Mouse (Mus musculus): ENCODE data around the gene Srsf3. TPM values are rescaled to one million over a fixed set of nuclear protein-coding genes. Genes with fewer than 3 reads are reported as not detected.
A peak's percentile ranks its signal among the peaks of the same experiment; 100 is the strongest.

Gene Srsf3
- polyA plus RNA-seq, 1 experiment from 2014 or later = 832 TPM

DNA sequence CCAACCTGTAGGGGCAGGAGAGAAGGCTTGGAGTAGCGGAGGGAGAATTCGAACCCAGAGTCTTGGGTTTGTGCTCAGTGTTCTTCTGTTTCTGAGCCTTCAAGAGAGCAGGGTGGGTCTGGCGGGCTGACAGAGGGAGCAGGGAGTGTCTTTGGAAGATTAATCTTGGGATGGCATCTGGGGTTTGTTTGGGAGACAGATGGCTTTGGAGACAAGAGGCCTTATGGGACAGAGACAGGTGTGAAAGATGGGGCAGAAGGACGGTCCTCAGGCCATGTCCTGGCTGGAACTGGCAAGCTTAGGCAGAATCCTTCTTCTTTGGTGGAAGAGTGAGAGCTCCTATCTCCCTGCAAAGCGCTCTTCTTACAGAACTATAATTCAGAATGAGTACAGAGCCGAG lies 20.6 kb downstream of the Srsf3 start:
- no peaks in the 10 kb centered on the region for H3K9me3 ChIP-seq (replicated peaks)
- no peaks in the 10 kb centered on the region for H3K27me3 ChIP-seq (ENCODE audit: low read depth, poor library complexity, severe bottlenecking)
- peaks cover 48% of the 10 kb centered on the region for H3K4me1 ChIP-seq
- no peak overlapping the region for H3K27ac ChIP-seq
- H3K4me3 ChIP-seq = no peak overlapping the region
- peaks cover 7% of the 10 kb centered on the region for H3K36me3 ChIP-seq
- 78% methylated on average over 6 of the region's 6 CpGs for WGBS
- DNase-seq (ENCODE audit: low spot score) = no peak

DNA sequence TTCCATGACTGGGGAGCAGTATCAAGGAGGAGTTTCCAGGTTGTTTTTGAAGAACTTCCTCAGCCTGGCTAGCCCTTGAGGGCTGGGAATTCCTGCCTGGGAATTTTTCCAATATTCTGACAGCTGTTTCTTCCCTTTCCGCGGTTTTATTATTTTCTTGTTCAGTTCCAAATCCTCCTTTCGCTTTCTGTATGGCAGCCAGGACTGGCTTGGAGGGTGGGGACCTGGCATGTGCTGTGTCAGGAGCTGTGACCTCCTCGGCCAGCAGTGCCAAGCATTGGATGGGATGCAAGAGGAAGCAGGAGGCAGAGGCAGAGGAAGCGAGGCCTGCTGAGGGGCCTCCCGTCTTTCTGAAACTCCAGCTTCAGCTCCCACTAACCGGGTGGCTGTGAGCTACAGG lies 21.4 kb downstream of the Srsf3 start:
- H3K27ac ChIP-seq = no peak overlapping the region
- H3K9me3 ChIP-seq (replicated peaks) = no peaks in the 10 kb centered on the region
- no peak overlapping the region for H3K4me3 ChIP-seq
- WGBS = 84% methylated on average over 7 of the region's 7 CpGs
- no peaks in the 10 kb centered on the region for H3K27me3 ChIP-seq (ENCODE audit: low read depth, poor library complexity, severe bottlenecking)
- DNase-seq (ENCODE audit: low spot score) = no peak
- H3K4me1 ChIP-seq = peaks cover 53% of the 10 kb centered on the region
- H3K36me3 ChIP-seq = peaks cover 5% of the 10 kb centered on the region; the same call in 1 of the 2 replicates

- no peak overlapping the region for H3K27ac ChIP-seq
- peaks cover 53% of the 10 kb centered on the region for H3K4me1 ChIP-seq
- no peak overlapping the region for H3K4me3 ChIP-seq
- no peak for DNase-seq (ENCODE audit: low spot score)
- no peaks in the 10 kb centered on the region for H3K27me3 ChIP-seq (ENCODE audit: low read depth, poor library complexity, severe bottlenecking)
- peaks cover 5% of the 10 kb centered on the region; the same call in 1 of the 2 replicates for H3K36me3 ChIP-seq
- 81% methylated on average over 6 of the region's 6 CpGs for WGBS
- no peaks in the 10 kb centered on the region for H3K9me3 ChIP-seq (replicated peaks)
These were observed 22.0 kb downstream of the Srsf3 start for GRCm38 (mm10) chr17:29054429-29054828.

DNA sequence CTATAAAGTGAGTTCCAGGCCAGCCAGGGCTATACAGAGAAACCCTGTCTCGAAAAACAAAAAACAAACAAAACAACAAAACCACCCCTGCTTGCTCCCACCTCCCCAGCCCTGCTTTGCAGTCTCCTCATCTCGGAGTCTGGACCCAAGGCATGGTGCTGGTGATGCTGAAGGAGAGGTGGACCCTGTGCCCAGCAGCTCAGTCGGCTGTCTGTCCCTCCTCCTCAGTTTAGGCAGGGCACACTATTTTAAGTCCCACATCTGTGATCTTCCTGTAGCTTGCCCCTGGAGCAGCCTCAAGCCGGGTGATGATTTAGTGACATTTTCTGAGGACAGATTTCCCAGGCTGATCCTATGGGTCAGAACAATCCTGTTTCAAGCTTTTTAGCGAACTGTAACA lies 23.2 kb downstream of the Srsf3 start:
- peak overlapping the region; percentile 42; the same call in 1 of the 2 replicates for H3K27ac ChIP-seq
- no peak overlapping the region for H3K4me3 ChIP-seq
- H3K36me3 ChIP-seq = peaks cover 5% of the 10 kb centered on the region; the same call in 1 of the 2 replicates
- H3K27me3 ChIP-seq (ENCODE audit: low read depth, poor library complexity, severe bottlenecking) = no peaks in the 10 kb centered on the region
- H3K4me1 ChIP-seq = peaks cover 45% of the 10 kb centered on the region
- no peak for DNase-seq (ENCODE audit: low spot score)
- 59% methylated on average over 5 of the region's 5 CpGs for WGBS
- H3K9me3 ChIP-seq (replicated peaks) = no peaks in the 10 kb centered on the region

- Histone ChIP-seq H3K27ac (peak overlapping the region; percentile 66; the same call in 1 of the 2 replicates), H3K4me1 (peaks cover 39% of the 10 kb centered on the region), H3K9me3 (replicated peaks) (no peaks in the 10 kb centered on the region), H3K4me3 (no peak overlapping the region), H3K27me3 (ENCODE audit: low read depth, poor library complexity, severe bottlenecking) (no peaks in the 10 kb centered on the region), H3K36me3 (peaks cover 5% of the 10 kb centered on the region; the same call in 1 of the 2 replicates)
- no peak for DNase-seq (ENCODE audit: low spot score)
- 16% methylated on average over 7 of the region's 7 CpGs for WGBS
These were observed 23.8 kb downstream of the Srsf3 start for GRCm38 (mm10) chr17:29056207-29056606.

- no peaks in the 10 kb centered on the region for H3K9me3 ChIP-seq (replicated peaks)
- H3K27ac ChIP-seq = peak overlapping the region; percentile 66
- peak; percentile 58 for DNase-seq (ENCODE audit: low spot score)
- no peaks in the 10 kb centered on the region for H3K27me3 ChIP-seq (ENCODE audit: low read depth, poor library complexity, severe bottlenecking)
- H3K4me1 ChIP-seq = peaks cover 40% of the 10 kb centered on the region
- peaks cover 5% of the 10 kb centered on the region; the same call in 1 of the 2 replicates for H3K36me3 ChIP-seq
- WGBS = 3% methylated on average over 8 of the region's 8 CpGs
- H3K4me3 ChIP-seq = no peak overlapping the region; the same call in 1 of the 2 replicates
These were observed 24.3 kb downstream of the Srsf3 start for GRCm38 (mm10) chr17:29056699-29057151.

GRCm38 (mm10) chr17:29057361-29057890 lies 25.0 kb downstream of the Srsf3 start:
- 79% methylated on average over 11 of the region's 11 CpGs for WGBS
- H3K4me1 ChIP-seq = peaks cover 44% of the 10 kb centered on the region

DNA sequence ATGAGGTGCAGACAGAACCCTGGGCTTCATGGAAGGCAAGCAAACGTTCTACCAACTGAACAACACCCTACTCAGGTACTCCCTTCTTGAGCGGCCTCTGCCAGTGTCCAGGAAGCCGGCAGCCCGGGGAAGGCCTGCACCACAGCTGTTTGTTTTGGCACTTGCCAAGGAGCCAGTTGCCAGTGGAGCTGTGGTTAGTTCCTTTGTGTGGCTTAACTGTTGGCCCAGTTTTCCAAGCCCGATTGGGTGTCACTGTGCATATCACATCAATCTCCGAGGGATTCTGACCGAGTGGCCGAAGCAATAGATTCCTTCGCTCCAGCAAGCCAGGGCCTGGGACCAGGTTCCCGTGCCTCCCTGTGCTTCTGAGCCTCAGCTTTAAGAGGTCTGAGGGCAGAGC lies 25.5 kb downstream of the Srsf3 start:
- Histone ChIP-seq H3K36me3 (peaks cover 5% of the 10 kb centered on the region; the same call in 1 of the 2 replicates), H3K9me3 (replicated peaks) (no peaks in the 10 kb centered on the region), H3K4me1 (peaks cover 48% of the 10 kb centered on the region), H3K4me3 (no peak overlapping the region), H3K27me3 (ENCODE audit: low read depth, poor library complexity, severe bottlenecking) (0 out of 2 replicates have a peak, but pooled peaks cover 2% of the 10 kb centered on the region), H3K27ac (no peak overlapping the region; the same call in 1 of the 2 replicates)
- 89% methylated on average over 10 of the region's 10 CpGs for WGBS
- DNase-seq (ENCODE audit: low spot score) = no peak

More at GRCm38 (mm10) chr17:29057361-29057890, 25.0 kb downstream of the Srsf3 start:
- Histone ChIP-seq H3K27me3 (ENCODE audit: low read depth, poor library complexity, severe bottlenecking) (no peaks in the 10 kb centered on the region), H3K4me3 (no peak overlapping the region), H3K36me3 (peaks cover 5% of the 10 kb centered on the region; the same call in 1 of the 2 replicates), H3K27ac (peak overlapping the region; percentile 66), H3K9me3 (replicated peaks) (no peaks in the 10 kb centered on the region)
- no peak for DNase-seq (ENCODE audit: low spot score)

DNA sequence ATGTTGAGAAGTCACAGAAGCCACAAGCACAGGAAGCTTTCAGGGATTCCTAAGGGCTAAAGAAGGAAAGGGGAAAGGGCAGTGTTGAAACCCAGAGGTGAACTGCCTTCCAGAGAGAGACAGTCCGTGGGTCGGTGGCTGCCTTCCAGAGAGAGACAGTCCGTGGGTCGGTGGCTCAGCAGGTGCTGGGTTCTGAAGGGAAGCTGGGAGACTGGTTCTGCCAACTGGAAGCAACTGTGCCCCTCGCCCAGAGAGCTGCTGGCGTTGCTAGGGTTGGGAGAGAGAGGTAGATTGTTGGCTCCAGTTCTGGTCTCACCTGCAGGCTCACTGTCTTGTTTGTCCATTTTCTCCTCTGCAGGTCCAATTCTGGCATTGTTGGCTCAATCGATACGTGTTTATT lies 26.1 kb downstream of the Srsf3 start:
- no peak for DNase-seq (ENCODE audit: low spot score)
- peaks cover 49% of the 10 kb centered on the region for H3K4me1 ChIP-seq
- 0 out of 2 replicates have a peak, but pooled peaks cover 2% of the 10 kb centered on the region for H3K27me3 ChIP-seq (ENCODE audit: low read depth, poor library complexity, severe bottlenecking)
- no peaks in the 10 kb centered on the region for H3K9me3 ChIP-seq (replicated peaks)
- H3K4me3 ChIP-seq = no peak overlapping the region
- WGBS = 86% methylated on average over 8 of the region's 8 CpGs
- H3K36me3 ChIP-seq = peaks cover 3% of the 10 kb centered on the region; the same call in 1 of the 2 replicates
- 0 out of 2 replicates have a peak overlapping the region, but pooled peaks have one; percentile 11 for H3K27ac ChIP-seq

DNA sequence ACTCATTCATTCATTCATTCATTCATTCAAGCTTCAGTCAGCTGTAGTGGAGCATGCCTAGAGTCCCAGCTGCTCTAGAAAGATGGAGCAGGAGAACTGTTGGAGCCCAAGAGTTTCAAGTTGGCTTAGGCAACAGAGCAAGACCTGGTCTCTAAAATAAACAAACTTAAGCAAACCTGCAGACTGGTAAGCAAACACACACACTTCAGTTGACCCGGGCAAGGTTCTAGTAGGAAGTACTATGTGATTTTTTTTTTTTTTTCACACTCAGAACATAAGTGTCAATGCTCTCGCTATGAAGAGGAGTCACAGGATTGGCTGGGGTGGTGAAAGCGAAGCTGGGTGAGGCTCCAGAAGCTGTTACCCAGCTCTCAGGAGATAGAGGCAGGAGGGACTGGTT lies 27.2 kb downstream of the Srsf3 start:
- H3K27ac ChIP-seq = no peak overlapping the region
- H3K4me3 ChIP-seq = no peak overlapping the region
- 80% methylated on average over 3 of the region's 3 CpGs for WGBS
- DNase-seq (ENCODE audit: low spot score) = no peak
- H3K4me1 ChIP-seq = peaks cover 48% of the 10 kb centered on the region
- H3K36me3 ChIP-seq = no peaks in the 10 kb centered on the region
- H3K27me3 ChIP-seq (ENCODE audit: low read depth, poor library complexity, severe bottlenecking) = 0 out of 2 replicates have a peak, but pooled peaks cover 2% of the 10 kb centered on the region
- H3K9me3 ChIP-seq (replicated peaks) = no peaks in the 10 kb centered on the region

GRCm38 (mm10) chr17:29060946-29061345 lies 28.5 kb downstream of the Srsf3 start:
- Histone ChIP-seq H3K4me3 (no peak overlapping the region), H3K36me3 (no peaks in the 10 kb centered on the region), H3K4me1 (peaks cover 43% of the 10 kb centered on the region), H3K27me3 (ENCODE audit: low read depth, poor library complexity, severe bottlenecking) (0 out of 2 replicates have a peak, but pooled peaks cover 2% of the 10 kb centered on the region), H3K9me3 (replicated peaks) (no peaks in the 10 kb centered on the region), H3K27ac (no peak overlapping the region)
- 92% methylated on average over 9 of the region's 9 CpGs for WGBS
- DNase-seq (ENCODE audit: low spot score) = no peak

DNA sequence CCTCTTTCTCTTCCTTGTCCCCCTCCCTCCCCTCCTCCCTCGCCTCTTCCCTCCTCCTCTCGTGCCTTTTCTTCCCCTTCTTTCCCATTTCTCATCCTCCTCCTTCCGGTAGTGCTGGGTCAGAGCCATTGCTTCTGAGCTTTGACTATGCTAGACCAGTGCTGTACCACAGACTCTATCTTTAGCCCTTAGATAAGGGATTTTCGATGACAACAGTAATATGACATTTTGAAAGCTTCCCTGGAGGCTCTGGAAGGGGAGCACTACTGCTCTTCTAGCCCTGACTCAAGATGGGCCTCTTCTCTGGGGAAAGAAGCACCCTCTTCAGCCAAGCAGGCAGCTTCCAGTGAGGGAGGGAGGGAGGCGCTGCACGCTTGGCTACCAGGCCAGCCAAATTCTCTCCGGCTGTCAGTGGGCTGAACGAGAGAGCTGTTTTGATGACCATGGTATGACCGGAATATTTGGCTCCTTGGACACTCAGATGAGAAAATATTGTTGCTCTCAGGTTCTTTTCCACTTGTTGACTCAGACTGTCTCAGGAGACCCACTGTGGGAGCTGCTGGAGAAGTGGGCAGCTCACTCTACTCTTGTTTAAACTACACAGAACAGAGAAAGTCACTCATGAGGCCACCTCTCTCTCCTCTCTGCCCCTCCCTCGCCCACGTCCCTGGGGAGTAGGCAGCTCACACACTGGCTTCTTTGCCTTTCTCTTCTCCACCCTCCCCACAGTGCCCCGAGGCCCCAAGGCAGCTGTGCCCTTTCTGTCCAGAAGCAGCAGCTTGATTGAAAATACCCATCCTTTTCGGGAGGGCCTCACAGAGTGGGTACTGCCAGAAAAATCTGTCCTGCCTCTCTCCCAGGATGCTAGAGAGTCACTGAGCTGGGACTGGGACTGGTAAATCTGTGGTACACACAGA lies 29.9 kb downstream of the Srsf3 start:
- DNase-seq (ENCODE audit: low spot score) = no peak
- no peaks in the 10 kb centered on the region for H3K36me3 ChIP-seq
- H3K4me3 ChIP-seq = no peak overlapping the region
- H3K4me1 ChIP-seq = peaks cover 29% of the 10 kb centered on the region
- 72% methylated on average over 13 of the region's 13 CpGs for WGBS
- no peaks in the 10 kb centered on the region for H3K9me3 ChIP-seq (replicated peaks)
- H3K27ac ChIP-seq = no peak overlapping the region
- 0 out of 2 replicates have a peak, but pooled peaks cover 2% of the 10 kb centered on the region for H3K27me3 ChIP-seq (ENCODE audit: low read depth, poor library complexity, severe bottlenecking)

All from limb, embryonic 10.5 days (tissue).